Mouse (Mus musculus) thymus, postnatal 14 days (tissue): Measurements from ENCODE around the gene Tmem213.

Experiments
- DNase-seq: peaks from one replicate; pipeline ENCODE4 v3.0.0; 2021

Gene Tmem213

DNA sequence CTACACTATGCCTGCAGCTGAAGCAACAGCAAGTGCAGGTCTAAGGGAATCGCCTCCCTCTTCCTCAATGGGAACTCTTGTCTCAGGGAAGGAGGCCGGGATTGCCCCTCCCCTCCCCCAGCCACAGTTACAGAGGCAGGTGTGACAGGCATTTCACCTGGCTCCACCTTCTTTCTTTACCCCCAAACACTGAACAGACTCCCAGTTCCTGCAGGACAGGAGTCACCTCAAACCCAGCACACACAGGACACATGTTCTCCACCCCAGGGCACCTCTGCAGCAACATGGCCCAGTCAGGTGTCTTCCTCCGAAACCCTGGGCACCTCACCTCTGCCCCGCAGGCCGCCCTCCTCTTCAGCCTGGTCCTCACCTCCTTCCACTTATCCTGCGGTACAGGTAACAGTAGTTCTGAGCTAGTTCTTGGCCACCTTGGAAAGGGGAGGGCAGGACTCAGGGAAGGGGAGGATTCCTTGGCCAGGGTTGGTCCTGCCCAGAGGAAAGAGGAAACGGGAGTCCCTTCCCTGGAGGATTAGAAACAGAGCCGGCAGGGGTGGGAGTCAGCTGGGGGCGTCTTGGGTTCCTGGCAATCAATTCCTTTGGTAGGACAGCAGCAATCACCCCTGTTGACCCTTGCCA lies at the start of gene Tmem213:
TSS of gene Tmem213 (plus strand) at position 96 of the 636 bp plus-strand sequence.
- no peak for DNase-seq

DNA sequence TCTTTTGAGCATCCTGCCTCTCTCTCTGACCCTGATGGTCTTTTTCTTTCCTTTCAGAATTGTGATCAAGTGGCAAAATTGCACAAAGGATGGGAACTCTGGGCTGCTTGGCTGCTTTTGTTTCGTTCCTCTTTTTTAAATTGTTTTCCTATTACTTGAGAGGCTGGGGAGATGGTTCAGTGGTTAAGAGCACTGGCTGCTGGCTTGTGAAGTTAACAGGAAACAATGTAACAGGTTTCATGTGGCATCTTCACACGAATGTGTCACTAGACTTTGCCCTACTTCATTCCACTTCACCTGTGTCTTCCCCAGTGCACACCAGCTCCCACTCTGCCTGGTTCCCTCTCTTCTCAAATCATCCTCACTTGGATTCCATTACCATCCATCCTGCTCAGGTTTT lies 44.4 kb upstream of the Tmem213 start:
- DNase-seq = peak; percentile 7

GRCm38 (mm10) chr6:38065122-38065500 lies 43.9 kb upstream of the Tmem213 start:
- DNase-seq = no peak

DNA sequence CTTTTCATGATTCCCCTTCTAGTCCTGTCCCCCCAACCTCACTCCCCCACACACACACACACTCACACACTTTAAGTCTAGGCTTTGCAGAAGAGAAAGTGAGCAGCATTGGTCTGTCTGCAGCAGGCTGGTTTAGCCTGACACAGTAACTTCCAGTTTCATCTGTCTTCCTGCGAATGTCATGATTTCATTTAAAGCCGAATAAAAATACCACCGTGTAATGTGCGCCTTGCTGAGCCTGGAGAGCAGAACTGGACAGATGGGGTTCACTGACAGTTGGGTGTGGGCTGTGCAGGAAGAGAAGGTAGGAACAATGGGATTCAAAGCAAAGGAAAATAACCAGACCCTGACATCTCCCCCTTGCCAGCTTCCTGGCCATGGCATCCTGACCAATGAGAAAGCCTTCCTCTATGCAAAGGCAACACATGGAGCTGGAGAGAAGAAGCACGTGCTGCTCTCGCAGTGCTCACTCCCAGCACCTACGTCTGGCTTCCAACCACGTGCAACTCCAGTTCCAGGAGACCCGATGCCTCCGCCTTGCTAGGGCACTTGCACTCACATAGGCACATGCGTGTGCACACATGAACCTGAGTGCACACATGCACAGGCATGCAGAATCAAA lies 43.4 kb upstream of the Tmem213 start:
- no peak for DNase-seq

GRCm38 (mm10) chr6:38066215-38066614 lies 42.8 kb upstream of the Tmem213 start:
- peak; percentile 58 for DNase-seq

- DNase-seq = no peak
These were observed 37.8 kb upstream of the Tmem213 start for GRCm38 (mm10) chr6:38071256-38071655.

DNA sequence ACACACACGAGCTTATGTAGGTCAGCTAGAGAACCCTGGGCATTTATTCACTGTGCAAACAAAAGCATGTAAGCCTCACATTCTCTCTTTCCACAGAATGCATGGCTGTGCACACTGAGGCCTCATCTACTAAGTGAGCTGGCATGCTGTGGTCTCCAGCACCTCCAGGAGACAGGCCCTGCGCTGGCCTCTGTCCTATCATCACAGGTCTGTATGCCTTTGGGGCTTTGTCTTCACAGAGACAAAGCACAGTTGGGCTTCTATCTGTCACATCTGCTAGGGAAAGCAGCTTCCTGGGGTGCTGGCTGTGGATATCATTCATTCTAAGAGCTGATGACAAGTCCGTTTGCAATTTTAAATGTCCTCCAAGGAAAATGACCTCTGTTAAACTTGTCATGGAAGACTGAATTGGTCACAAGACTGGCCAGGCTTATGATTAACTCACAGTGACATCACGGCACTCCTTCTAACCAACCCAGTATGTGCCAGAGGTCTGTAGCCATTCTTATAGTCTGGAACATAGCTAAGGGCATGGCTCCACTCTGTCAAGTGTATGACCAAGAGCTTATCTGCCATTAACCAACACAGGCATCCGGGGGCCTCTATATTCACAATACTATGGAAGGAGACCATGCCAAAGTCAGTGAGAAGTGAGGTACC lies 36.8 kb upstream of the Tmem213 start:
- no peak for DNase-seq

GRCm38 (mm10) chr6:38073592-38073991 lies 35.5 kb upstream of the Tmem213 start:
- DNase-seq = no peak

- DNase-seq = no peak
These were observed 28.7 kb upstream of the Tmem213 start for GRCm38 (mm10) chr6:38080364-38080763.

GRCm38 (mm10) chr6:38081727-38082341 lies 27.2 kb upstream of the Tmem213 start:
- no peak for DNase-seq

DNA sequence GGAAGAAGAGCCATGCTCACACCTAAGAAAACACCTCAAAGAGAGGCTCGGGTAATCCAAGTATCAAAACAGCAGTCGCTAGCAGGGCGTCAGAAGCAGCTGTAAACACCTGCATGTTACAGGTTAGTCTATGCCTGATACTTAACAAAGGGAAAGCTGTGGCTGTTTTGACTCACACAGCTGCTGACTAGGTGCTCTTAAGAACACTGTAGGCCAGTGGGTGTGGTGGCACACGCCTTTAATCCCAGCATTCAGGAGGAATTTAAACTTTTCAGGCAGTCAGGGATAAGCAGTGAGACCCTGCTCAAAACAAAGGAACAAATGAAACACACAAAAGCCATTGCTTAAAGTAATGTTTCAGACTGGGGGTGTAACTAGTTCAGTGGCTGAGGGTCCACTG lies 25.9 kb upstream of the Tmem213 start:
- DNase-seq = no peak

DNA sequence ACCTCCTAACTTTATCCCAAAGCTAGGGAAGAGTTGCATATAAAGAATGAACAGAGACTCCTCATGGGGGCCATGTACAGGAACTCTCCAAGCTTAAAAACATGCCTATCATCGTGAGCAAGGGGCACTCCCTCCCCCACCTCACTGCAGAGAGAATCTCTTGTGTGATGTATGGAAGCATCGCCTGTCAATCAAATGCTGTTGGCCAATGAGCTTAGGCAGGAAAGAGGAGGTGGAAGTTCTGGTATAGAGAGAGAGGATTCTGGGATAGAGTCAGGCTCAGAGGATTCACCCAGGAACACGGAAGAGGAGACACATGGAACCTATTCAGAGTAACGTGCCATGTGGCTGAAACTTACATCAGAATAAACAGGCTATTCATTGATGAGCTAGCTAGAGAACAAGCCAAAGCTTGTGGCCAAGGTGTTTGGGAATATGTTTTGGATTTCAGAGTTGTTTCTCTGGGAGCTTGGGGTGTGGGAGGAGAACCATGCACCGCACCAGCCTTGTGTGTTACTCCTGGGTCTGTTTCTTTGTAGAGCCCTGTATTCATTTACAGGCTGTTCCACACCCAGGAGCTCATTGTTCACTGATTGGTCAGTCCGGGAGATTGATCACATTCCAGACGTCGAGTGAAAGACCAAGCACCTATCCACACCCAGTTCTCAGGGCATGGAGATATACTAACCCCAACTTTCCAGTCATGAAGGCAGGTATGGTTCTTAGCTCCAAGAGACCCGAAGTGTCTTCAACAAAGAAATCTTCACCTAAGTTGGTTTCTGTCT lies 21.6 kb upstream of the Tmem213 start:
- DNase-seq = no peak

DNA sequence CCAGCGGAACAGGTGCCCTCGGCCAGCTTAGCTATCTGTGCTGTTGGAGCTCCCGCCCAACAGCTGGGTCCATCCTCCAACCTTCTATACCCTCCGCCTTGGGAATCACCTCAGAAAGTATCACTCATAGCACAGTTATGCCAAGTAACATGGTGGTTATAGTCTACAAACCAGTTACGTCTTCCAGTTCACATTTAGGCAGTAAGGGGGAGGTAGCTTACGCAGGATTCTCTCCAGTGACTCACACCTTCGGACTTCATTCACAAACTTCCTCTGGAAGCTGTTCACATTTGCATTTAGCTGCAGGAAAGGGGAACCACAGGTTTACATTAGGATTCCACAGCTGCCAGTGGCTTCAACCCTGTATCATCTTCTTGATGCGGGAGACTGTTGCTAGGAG lies 16.5 kb upstream of the Tmem213 start:
- no peak for DNase-seq

DNA sequence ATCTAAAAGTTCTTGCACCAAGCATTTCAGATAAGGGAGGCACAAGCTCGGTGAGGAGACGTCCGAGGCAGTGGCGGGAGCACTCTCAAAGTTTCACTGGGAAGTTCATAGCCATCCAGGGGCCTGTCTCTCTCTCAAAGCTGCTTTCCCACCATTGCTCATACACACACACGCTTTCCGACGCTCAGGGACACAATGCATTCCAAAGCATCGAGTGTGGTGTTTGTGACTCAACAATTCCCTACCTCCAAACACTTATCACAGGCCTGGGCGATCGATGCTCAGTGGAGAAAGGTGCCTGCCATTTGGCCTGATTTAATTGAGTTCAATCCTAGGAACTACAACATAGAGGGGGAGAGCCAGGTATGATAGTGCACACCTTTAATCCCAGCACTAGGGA lies 14.4 kb upstream of the Tmem213 start:
- no peak for DNase-seq

GRCm38 (mm10) chr6:38096961-38097370 lies 12.1 kb upstream of the Tmem213 start:
- DNase-seq = no peak

- no peak for DNase-seq
These were observed 6.7 kb upstream of the Tmem213 start for GRCm38 (mm10) chr6:38102216-38102795.

DNA sequence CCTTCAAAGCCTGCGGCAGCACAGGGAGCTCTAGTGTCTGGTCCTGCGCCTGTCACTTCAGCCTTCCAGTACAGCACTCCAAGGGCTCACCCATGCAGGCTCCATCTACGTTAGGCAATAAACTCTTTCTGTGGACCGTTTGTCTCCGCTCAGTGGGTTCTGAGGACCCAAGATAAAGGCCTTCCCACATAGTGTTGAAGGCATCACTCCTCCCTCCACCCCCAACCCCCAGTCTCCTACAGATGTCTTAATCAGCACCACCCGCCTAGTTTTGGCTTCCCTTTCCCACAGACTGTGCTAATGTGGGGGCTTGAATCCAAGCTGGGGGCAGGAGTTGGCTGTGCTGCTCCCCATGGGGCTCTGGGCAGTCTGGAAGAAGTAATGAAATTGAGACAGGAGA lies 5.3 kb upstream of the Tmem213 start:
- no peak for DNase-seq

GRCm38 (mm10) chr6:38105924-38106323 lies 3.1 kb upstream of the Tmem213 start:
- no peak for DNase-seq

DNA sequence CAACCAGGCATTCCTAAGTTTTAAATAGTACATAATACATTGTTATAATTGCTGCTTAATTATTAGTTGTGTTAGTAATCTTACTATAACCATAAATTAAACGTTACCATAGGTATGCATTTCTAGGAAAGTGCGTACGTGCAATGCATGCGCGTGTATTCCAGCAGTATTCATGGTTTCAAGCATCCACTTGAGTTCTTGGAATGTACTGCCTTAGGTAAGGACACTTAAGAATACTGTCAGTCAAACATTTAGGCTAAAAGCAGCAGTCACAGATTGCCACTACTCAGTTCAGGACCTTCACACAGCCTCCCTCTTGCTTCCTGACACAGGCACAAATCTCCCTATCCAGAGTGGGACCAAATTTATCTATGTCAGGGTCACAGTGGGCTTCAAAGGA lies 606 bp upstream of the Tmem213 start:
- no peak for DNase-seq

- no peak for DNase-seq
These were observed 816 bp downstream of the Tmem213 start for GRCm38 (mm10) chr6:38109871-38110270.

GRCm38 (mm10) chr6:38110859-38111258 lies 1.8 kb downstream of the Tmem213 start:
- DNase-seq = no peak

DNA sequence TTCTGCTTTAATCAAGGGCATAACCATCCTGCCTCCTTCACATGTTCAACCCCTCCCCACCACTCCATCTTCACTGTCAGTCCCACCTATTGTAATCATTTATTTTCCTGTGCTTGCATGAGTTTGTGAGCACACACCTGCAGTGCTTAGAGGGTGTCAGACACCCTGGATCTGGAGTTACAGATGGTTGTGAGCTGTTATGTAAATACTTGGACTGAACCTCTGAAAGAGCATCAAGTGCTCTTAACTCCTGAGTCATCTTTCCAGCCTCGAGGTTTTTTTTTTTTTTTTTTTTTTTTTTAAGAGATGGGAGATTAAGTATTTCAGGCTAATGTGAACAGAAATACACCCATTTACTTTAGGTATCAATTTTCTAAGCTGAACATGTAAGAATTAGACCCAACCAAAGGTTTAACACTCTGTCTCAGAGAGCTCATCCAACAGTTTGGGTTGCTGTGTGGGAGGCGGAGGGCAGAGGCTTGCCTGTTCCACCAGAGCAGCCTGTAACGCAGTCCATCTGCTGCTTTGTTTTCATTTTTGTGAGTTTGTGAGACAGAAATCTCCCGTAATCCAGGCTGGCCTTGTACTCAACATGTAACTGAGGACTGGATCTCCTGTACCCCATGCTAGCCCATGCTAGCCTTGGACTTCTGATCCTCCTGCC lies 7.2 kb downstream of the Tmem213 start:
- no peak for DNase-seq
